Mouse (Mus musculus) embryonic facial prominence, embryonic 12.5 days (tissue): ENCODE data around the gene Gabra1. TPM values are rescaled to one million over a fixed set of nuclear protein-coding genes. Genes with fewer than 3 reads are reported as not detected.

Source experiments
- ATAC-seq: fragments of 200-750 bp; cut with Nextera tagmentation; 2 replicates; pipeline ENCODE4 v1.8.0; 2017; ENCODE audit not compliant: insufficient number of reproducible peaks, insufficient read depth, low FRiP score, low TSS enrichment
- H3K27ac ChIP-seq: fragments of 300-500 bp; sonication (generic); 2 replicates; pipeline ENCODE4 v1.5.1; 2016; ENCODE audit warnings: mild to moderate bottlenecking
- H3K27me3 ChIP-seq: fragments of 300-500 bp; sonication (generic); 2 replicates; pipeline ENCODE4 v1.6.1; 2016; ENCODE audit warnings: mild to moderate bottlenecking, moderate library complexity
- H3K36me3 ChIP-seq: fragments of 300-500 bp; sonication (generic); 2 replicates; pipeline ENCODE4 v1.6.1; 2016; ENCODE audit warnings: mild to moderate bottlenecking
- H3K4me1 ChIP-seq: fragments of 300-500 bp; sonication (generic); 2 replicates; pipeline ENCODE4 v1.6.1; 2016
- H3K4me2 ChIP-seq: fragments of 300-500 bp; sonication (generic); replicated peaks from 2 replicates; pipeline ENCODE4 v1.6.1; 2016; ENCODE audit warnings: mild to moderate bottlenecking, moderate library complexity
- H3K4me3 ChIP-seq: fragments of 300-500 bp; sonication (generic); 2 replicates; pipeline ENCODE4 v1.5.1; 2016; ENCODE audit warnings: mild to moderate bottlenecking
- H3K9ac ChIP-seq: fragments of 300-500 bp; sonication (generic); 2 replicates; pipeline ENCODE4 v1.6.1; 2016; ENCODE audit warnings: mild to moderate bottlenecking, moderate library complexity
- H3K9me3 ChIP-seq: fragments of 300-500 bp; sonication (generic); 2 replicates; pipeline ENCODE4 v1.6.1; 2016; ENCODE audit warnings: mild to moderate bottlenecking, moderate library complexity
- WGBS: fragments of 180-500 bp; shearing (Covaris S2); methylation state at CpG from one replicate; pipeline ENCODE4 v1.1.7; 2016; 5-methylcytosine and 5-hydroxymethylcytosine counted together
- polyA plus RNA-seq: library from polyadenylated mRNA; unstranded; fragments of >200 nt; fragmentation: Nextera tagmentation; extraction: Ambion mirVana; gene quantifications from 2 replicates; pipeline ENCODE4 v1.2.1, GENCODE M21; 2016

The Gabra1 gene
- polyA plus RNA-seq = 5.8 and 5.9 TPM in 2 replicates

- 2% methylated on average over 13 of the region's 13 CpGs for WGBS
- peak within 1 kb of the TSS; percentile 53 for H3K4me3 ChIP-seq
- H3K4me2 ChIP-seq = peak within 1 kb of the TSS; percentile 78
- ATAC-seq = peak; percentile 61; the same call in 1 of the 2 replicates
- peaks cover 15% of the 10 kb centered on the region; the same call in 1 of the 2 replicates for H3K27me3 ChIP-seq
- H3K27ac ChIP-seq = no peak within 1 kb of the TSS
- H3K36me3 ChIP-seq = no peaks in the 10 kb centered on the region
- 0 out of 2 replicates have a peak, but pooled peaks cover 4% of the 10 kb centered on the region for H3K4me1 ChIP-seq
- H3K9ac ChIP-seq = peak within 1 kb of the TSS; percentile 53
- no peaks in the 10 kb centered on the region for H3K9me3 ChIP-seq
Measured at GRCm38 (mm10) chr11:42182825-42183152, at the start of gene Gabra1. TSS of gene Gabra1 (minus strand) at chr11:42182930.

GRCm38 (mm10) chr11:42181973-42182824 lies 531 bp downstream of the Gabra1 start:
- H3K36me3 ChIP-seq = no peaks in the 10 kb centered on the region
- H3K27ac ChIP-seq = no peak overlapping the region
- H3K27me3 ChIP-seq = peaks cover 15% of the 10 kb centered on the region; the same call in 1 of the 2 replicates
- 0 out of 2 replicates have a peak, but pooled peaks cover 4% of the 10 kb centered on the region for H3K4me1 ChIP-seq
- WGBS = under 1% methylated on average over 35 of the region's 35 CpGs
- peak overlapping the region; percentile 53 for H3K4me3 ChIP-seq
- peak overlapping the region; percentile 78 for H3K4me2 ChIP-seq
- peak overlapping the region; percentile 53 for H3K9ac ChIP-seq
- no peaks in the 10 kb centered on the region for H3K9me3 ChIP-seq
- ATAC-seq = peak; percentile 88

GRCm38 (mm10) chr11:42181426-42181825 lies 1.3 kb downstream of the Gabra1 start:
- no peak overlapping the region for H3K27ac ChIP-seq
- H3K27me3 ChIP-seq = peaks cover 15% of the 10 kb centered on the region; the same call in 1 of the 2 replicates
- peak overlapping the region; percentile 78 for H3K4me2 ChIP-seq
- no peaks in the 10 kb centered on the region for H3K9me3 ChIP-seq
- WGBS = 16% methylated on average over 5 of the region's 5 CpGs
- H3K9ac ChIP-seq = peak overlapping the region; percentile 53; the same call in 1 of the 2 replicates
- no peak for ATAC-seq
- no peaks in the 10 kb centered on the region for H3K36me3 ChIP-seq
- H3K4me1 ChIP-seq = 0 out of 2 replicates have a peak, but pooled peaks cover 4% of the 10 kb centered on the region
- peak overlapping the region; percentile 53 for H3K4me3 ChIP-seq

DNA sequence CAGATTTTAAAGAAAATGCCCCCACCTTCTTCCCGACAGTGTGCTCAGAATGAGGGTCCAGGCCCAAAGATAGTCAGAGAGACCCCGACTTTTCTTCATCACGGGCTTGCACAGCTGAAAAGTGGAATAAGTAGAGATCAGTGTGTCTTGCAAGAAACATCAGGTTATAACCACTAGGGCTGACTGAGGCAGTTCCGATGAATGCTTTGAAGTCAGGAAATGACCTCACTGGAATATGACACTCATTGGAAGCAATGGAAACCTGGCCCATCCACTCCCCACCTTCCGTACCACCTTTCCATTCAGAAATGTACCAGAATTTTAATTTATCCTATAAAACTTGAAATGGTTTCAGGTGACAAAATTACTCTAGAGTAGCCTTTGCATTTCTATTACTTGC lies 3.2 kb downstream of the Gabra1 start:
- Histone ChIP-seq H3K4me2 (no peak overlapping the region), H3K4me1 (0 out of 2 replicates have a peak, but pooled peaks cover 4% of the 10 kb centered on the region), H3K4me3 (no peak overlapping the region), H3K36me3 (no peaks in the 10 kb centered on the region), H3K27me3 (peaks cover 15% of the 10 kb centered on the region; the same call in 1 of the 2 replicates), H3K27ac (no peak overlapping the region), H3K9ac (no peak overlapping the region), H3K9me3 (no peaks in the 10 kb centered on the region)
- no peak for ATAC-seq
- WGBS = 63% methylated on average over 5 of the region's 5 CpGs

- no peaks in the 10 kb centered on the region for H3K9me3 ChIP-seq
- 0 out of 2 replicates have a peak, but pooled peaks cover 4% of the 10 kb centered on the region for H3K4me1 ChIP-seq
- H3K4me3 ChIP-seq = no peak overlapping the region
- H3K9ac ChIP-seq = no peak overlapping the region
- no peaks in the 10 kb centered on the region for H3K36me3 ChIP-seq
- H3K27me3 ChIP-seq = peaks cover 11% of the 10 kb centered on the region; the same call in 1 of the 2 replicates
- ATAC-seq = no peak
- H3K27ac ChIP-seq = no peak overlapping the region
- WGBS = 92% methylated on average over 2 of the region's 2 CpGs
- H3K4me2 ChIP-seq = no peak overlapping the region
Measured at GRCm38 (mm10) chr11:42178296-42178695, 4.4 kb downstream of the Gabra1 start.

- Histone ChIP-seq H3K4me3 (no peak overlapping the region), H3K9me3 (no peaks in the 10 kb centered on the region), H3K4me2 (no peak overlapping the region), H3K27me3 (no peaks in the 10 kb centered on the region), H3K27ac (no peak overlapping the region), H3K36me3 (no peaks in the 10 kb centered on the region), H3K4me1 (no peaks in the 10 kb centered on the region), H3K9ac (no peak overlapping the region)
- ATAC-seq = no peak
- 86% methylated on average over 5 of the region's 5 CpGs for WGBS
Measured at GRCm38 (mm10) chr11:42151396-42151795, 31.3 kb downstream of the Gabra1 start.

DNA sequence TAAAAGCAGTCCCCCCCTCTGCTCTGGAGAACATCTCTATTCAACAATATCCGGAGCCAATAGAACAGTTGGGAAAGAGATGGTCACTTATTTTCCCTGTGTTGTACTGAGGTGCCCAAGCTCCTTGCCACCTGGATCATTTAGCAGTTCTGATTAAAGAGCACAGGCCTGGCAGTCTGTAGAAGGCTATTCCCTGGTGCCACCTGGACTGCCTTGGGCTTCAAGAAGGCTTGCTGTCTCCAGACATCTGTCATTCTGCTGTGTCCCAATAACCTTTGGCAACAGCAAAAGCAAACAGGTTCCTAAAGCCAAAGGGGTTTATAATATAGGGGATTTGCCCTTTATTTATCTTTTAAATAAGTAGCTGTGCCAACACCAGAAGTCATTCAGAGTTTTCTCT lies 65.8 kb downstream of the Gabra1 start:
- Histone ChIP-seq H3K9ac (no peak overlapping the region), H3K9me3 (no peaks in the 10 kb centered on the region), H3K4me3 (no peak overlapping the region), H3K27ac (no peak overlapping the region), H3K27me3 (no peaks in the 10 kb centered on the region), H3K4me1 (no peaks in the 10 kb centered on the region), H3K4me2 (no peak overlapping the region), H3K36me3 (no peaks in the 10 kb centered on the region)
- no peak for ATAC-seq
- 79% methylated on average over 1 of the region's 1 CpGs for WGBS

DNA sequence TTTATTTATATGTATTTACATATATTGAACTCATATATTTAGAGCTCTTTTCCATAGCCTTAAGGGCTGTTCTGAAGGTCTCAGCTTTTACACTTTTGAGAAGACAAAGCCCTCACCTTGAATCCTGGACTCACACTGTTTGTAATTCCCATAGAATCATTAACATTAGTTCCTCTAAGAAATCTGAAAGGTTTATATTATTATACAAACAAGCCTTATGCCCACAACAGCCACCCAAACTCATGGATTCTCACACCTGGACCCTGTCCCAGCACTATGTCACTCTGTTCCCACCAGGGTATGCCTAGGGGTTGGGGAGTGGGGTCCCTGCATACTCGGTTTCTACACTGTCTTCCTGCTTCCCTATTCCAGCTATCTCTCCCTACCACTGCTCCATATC lies 72.7 kb downstream of the Gabra1 start:
- H3K4me1 ChIP-seq = no peaks in the 10 kb centered on the region
- no peaks in the 10 kb centered on the region for H3K27me3 ChIP-seq
- H3K36me3 ChIP-seq = no peaks in the 10 kb centered on the region
- H3K9me3 ChIP-seq = no peaks in the 10 kb centered on the region
- H3K27ac ChIP-seq = no peak overlapping the region
- H3K4me2 ChIP-seq = no peak overlapping the region
- H3K9ac ChIP-seq = no peak overlapping the region
- WGBS = 64% methylated on average over 1 of the region's 1 CpGs
- ATAC-seq = no peak
- no peak overlapping the region for H3K4me3 ChIP-seq

DNA sequence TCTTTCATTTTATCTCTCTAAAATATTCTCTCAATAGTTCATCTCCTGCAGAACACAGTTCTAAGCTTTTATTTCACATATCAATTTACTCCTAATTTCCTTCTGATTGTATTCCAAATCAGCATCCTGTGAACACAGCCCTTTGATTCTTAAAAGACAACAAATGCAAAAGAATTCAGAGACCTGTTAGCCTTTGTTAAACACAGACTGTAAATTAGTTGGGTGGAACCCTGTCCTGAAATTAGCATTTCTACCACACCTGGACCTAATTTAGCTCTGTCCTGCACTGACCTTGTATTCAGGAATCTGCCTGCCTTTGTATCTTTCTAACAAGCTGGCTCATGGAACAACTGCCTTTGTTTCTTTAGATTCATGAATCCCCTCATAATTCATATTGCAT lies 73.1 kb downstream of the Gabra1 start:
- no peak for ATAC-seq
- Histone ChIP-seq H3K4me3 (no peak overlapping the region), H3K9me3 (no peaks in the 10 kb centered on the region), H3K27ac (no peak overlapping the region), H3K4me2 (no peak overlapping the region), H3K4me1 (no peaks in the 10 kb centered on the region), H3K27me3 (no peaks in the 10 kb centered on the region), H3K36me3 (no peaks in the 10 kb centered on the region), H3K9ac (no peak overlapping the region)

DNA sequence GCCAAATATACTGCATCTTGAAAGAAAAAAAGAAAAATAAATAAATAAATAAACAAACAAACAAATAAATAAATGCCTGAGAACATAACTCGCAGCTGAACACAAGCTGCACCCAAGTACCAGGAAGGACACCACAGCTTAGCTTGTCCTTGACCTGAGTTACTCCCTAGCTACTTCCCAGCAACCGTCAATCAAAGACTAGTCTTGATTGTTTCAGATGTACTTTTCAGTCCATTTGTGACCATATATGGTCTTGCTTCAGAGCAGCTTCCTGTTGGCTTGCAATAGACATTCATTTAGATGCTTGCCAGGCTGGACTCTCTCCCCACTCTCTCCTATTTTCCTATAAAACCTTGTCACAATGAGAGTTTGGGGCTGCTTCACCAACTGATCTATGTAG lies 87.2 kb downstream of the Gabra1 start:
- H3K4me3 ChIP-seq = no peak overlapping the region
- no peak for ATAC-seq
- WGBS = 82% methylated on average over 2 of the region's 2 CpGs
- no peak overlapping the region for H3K4me2 ChIP-seq
- H3K27ac ChIP-seq = no peak overlapping the region
- H3K4me1 ChIP-seq = no peaks in the 10 kb centered on the region
- H3K9ac ChIP-seq = no peak overlapping the region
- no peaks in the 10 kb centered on the region for H3K9me3 ChIP-seq
- no peaks in the 10 kb centered on the region for H3K36me3 ChIP-seq
- H3K27me3 ChIP-seq = no peaks in the 10 kb centered on the region
